Mouse (Mus musculus) thymus, postnatal 14 days (tissue): ENCODE results near the gene Mad1l1.
A peak's percentile ranks its signal among the peaks of the same experiment; 100 is the strongest.

Source experiments
- DNase-seq: peaks from one replicate; pipeline ENCODE4 v3.0.0; 2021

The Mad1l1 gene

DNA sequence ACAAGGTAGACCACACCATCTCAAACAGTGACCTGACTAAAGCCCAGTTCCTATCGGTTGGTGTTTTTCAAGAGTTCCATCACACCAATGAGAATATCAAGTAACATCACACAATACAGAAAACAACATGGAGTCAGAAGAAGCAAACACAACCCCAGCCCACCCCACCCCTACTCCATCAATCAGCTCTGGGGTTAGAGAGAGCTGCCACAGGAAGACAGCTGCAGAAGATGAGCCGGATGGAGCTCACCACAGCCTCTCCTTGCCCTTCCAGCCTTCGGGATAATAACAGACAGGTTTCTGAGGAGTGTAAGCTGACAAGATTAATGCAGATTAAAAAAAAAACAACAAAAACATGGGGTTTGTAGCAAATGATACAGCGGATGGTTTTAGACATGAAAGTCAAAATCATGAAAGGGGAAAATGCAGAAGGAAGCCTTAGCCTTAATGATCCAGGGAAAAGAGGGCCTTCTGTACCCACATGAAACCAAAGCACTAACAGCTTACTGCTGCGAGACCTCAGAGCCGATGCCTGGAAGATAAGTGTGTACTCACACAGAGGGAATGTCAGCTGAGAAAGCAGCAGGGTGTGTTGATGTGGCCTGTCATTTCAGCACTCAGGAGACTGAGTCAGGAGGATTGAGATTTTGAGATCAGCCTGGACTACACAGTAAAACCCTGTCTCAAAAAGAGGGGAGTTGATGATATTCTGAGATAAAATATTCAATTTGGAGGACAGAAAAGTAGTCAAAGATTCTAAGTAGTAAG, 110.8 kb downstream of the Mad1l1 start:
- DNase-seq, result peak; percentile 70

DNA sequence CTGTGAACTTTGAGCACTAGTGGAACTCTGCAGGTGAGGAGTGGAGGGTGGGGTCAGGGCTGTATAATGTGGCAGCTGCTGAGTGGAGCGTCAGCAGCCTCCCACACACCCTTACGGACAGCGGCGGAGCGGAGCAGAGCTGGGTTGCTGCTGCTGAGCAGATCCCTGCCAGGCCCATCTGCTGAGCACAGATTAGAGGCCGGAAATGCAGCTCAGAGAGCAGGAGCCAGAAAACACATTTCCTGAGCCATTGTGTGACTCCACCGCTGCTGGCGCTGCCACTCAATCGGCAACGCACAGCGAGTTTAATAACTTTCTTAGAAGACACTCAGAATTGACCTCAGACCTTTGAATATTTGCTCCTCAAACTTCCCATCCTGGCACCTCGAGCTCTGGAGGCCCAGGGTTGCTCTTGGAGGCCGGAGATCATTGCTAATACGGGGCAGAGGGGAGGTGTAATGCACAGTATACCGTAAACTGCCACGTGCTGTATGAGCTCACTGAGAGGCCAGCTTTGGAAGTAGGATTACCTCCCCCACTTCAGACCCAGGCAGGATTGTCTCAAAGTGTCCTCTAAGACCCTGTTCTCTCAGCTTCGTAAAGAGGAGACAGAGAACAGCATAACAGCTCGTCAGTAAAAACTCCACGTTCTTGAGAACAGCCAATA, 112.5 kb downstream of the Mad1l1 start:
- DNase-seq, result peak; percentile 93

DNA sequence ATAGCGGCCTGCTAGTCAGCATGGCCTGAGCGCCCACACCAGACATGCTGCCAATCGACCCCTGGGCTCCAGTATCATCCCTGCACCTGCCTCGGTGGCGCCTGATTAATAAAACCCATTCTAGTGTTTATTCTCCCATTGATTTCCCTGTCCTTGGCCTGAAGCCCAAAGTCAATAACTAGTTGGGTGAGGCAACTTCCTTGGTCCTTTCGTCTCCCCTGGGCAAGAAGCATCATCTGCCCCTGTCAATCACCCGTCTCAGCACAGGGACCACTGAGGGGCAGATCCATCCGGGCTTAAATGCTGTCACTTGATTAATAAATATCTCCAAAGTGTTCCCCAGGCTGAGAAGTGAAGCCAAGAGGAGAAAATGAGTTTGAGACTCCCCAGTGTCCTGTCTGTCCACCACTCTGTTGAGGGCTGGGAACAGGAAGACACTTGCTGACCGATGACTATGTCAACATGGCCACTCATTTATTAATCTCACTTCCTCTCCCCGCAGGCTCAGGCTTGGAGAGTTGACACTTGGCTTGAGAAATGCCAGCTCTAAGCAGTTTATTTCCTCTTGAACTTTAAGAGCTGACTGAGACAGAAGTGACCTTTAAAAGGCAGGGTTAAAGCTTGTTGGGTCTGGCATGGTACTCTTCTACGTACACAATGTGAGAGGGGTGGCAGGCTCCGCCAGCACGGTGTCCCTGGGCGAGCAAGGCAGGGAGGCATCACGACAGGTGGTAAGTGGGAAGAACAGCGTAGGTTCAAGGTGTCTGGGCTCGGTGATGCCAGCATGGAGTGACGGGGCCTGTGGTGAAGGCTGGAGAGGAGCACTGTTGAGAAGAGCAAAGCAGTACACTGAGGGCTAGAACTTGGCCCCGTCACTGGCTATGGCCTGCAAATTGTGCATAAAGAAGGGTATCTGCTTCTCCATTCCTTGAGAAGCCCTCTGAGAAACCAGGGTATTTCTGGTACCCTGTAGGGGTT, 114.3 kb downstream of the Mad1l1 start:
- DNase-seq, result peak; percentile 37

DNA sequence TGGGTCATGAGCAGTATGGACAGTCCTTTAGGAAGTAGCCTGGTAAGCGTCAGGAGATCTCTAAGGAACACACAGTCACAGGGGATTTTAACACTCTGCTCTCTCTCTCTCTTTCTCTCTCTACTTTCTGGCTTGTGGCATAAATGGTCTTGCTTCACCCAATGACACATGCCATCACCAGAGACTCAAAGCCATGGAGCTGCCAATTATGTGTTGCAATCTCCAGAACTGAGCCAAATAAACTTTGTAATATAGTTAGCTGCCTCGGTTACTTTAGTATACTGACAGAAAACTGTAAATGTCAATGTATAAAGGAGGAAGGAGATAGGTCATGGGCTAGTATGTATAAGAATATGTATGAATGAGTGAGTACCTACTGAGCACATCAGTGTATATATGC, 115.4 kb downstream of the Mad1l1 start:
- DNase-seq, result no peak

DNA sequence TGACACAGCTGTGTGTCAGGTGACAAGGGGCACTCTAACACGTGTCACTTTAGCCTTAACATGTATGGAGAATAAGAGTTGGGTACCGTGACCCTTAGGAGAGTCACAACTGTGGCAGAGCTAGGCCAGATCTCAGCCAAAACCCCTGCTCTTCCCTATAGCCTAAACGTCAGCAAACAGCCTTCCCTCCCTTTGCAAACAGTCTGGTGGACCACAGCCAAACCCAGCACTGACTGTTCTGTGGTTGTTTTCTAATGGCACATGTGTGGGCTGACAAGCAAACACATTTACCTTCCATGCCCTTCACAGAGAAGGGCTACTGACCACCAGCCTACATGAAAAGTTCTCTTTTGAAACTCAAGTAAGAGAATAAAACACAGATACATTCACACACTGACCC, 116.9 kb downstream of the Mad1l1 start:
- DNase-seq, result no peak

DNA sequence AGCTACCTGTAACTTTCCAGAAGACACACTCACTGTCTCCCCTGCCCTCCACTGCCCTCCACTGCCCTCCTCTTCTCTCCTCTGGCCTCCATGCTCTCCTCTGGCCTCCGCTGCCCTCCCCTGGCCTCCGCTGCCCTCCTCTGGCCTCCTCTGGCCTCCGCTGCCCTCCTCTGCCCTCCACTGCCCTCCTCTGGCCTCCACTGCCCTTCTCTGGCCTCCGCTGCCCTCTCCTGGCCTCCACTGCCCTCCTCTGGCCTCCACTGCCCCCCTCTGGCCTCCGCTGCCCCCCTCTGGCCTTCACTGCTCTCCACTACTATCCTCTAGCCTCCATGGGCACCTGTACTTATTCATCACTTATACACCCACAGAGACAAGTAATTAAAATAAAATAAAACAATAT, 117.3 kb downstream of the Mad1l1 start:
- DNase-seq, result no peak

DNA sequence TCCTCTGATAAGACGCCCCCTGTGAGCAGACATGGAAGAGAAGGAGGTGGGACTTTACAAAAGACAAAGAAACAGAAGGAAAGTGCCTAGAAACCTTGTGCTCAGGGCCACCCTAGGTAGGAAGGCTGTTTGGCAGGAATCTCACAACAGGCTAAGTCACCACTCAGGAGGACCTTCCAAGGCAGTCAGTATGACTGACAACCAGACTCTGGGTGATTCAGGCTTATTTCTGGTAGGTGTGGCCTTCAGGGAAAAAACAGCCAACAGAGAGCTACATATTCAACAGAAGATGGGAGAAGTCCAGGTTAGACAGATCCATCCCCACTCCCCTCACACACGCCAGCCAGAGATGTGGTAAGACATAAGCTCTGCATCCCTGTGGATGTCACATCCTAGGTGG, 118.9 kb downstream of the Mad1l1 start:
- DNase-seq, result no peak

DNA sequence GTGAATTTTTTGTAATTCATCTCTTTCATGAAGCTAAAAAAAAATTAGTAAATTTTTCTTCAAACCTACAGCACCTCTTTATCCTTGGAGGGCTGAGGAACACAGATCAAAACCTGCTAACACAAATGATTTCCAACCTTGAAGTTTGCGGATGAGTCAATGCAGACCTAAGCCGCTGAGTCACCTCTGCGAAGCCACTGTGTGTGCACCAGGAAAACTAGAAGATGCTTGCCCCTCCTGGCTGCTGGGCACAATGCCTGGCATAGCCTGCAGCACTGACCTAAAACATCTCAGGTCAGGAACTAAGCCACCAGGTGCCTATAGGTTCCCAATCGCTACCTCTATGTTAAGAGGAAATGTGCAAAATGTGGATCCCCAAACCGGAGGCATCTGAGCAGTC, 119.8 kb downstream of the Mad1l1 start:
- DNase-seq, result no peak

DNA sequence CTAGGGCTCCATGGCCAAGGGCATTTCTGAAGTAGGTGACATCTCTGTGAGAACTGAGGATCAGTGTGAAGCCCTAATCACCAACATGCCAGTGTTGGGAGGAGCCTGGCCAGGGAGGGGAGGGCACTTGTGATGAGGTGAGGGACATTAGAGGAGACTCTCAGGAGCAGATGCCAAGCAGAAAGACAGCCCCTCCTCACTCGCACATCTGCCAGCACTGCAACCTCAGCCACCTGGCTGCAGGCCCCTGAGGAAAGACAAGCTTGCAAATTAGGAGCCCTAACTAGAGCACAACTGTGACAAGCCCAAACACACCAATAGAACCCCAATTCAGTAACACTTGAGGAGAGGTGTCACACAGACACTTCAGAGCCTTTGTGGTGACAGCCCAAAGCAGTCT, 120.2 kb downstream of the Mad1l1 start:
- peak; percentile 74 for DNase-seq

DNA sequence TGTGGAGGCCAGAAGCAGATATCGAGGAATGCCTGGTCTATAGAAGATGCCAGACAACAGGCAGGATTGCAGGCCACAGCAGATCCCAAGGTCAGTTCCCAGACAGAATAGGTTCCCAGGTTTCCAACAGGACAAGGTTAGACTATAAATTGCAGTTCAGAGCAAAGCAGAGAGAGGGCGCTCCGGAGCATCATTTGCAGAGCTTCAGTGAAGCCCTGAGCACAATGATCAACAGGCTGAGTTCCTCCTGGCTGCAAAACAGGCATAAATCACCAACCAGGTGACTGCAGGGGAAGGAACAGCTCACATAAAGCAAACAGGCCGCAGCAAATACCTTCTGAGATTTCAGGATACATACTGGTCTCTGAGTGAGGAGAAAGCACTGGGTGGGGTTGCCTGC, 123.6 kb downstream of the Mad1l1 start:
- peak; percentile 89 for DNase-seq

DNA sequence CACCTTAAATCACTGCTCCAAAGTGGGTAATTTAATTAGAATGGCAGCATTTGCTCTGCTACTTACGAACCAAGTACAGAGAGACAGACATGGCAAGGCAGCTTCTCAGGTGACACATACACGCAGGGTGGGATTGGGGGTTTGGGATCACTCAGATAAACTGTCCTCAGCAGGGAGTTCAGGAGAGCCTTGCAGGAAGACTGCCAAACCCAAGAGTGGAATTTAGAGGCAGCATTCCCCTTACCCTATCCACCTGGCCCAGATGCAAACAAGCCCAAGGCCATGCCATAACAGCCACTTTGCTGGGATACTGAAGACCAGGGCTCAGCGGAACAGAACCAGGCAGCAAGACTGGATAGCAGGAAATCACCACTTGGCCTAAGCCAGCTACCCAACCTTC, 124.9 kb downstream of the Mad1l1 start:
- no peak for DNase-seq

DNA sequence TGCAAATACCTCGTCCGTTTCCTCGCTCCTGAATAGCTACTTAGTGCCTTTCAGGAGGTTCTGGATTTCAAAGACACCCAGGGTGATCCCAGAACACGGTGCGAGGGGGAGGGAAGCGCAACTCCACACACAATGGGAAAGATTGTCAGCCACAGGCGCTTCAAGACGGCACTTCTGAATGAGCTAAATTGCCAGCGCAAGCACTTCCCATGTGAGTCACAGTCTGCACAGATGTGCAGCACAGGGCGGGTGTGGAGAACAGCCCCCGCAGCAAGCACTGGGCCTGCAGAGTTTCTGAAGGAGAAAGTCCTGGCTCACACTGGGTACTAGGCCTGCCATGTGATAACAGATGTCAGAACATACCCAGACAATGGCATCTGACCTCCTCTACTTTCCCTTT, 127.2 kb downstream of the Mad1l1 start:
- DNase-seq, result peak; percentile 41

DNA sequence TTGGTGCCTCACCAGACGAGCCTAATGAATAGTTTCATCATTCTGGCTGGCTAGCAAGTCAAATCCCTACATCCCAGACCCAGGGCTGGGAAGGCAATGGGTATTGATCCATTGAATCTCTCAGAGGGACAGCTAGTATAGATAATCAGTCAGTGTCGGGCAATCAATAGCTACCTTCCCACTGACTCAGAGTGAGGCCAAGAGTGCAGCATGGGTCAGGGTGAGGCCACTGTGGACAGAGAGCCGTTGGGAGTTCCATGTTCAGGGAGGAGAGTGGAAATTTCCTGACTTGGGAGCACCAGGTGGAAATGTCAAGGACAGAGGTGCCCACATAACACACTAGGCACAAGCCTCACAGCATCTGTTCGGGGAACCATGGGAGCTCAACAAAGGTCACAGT, 129.8 kb downstream of the Mad1l1 start:
- no peak for DNase-seq

DNA sequence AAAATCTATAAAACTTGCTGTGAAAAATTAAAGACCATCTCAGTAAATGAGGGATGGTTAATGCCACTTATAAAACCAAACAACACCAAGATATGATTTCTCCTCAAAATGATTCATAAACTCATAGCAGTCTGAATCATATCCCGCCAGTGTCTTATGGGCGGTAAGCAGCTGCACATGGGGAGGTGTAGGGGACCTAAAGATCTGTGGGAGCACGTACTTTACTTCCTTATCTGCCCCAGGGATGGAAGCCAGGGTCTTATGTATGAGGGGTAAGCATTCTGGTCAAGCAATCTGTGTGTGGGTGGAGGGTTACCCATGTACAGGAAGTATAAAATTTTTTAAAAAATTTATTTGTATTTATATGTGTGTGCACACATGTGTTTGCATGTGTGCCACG, 135.0 kb downstream of the Mad1l1 start:
- DNase-seq, result no peak

DNA sequence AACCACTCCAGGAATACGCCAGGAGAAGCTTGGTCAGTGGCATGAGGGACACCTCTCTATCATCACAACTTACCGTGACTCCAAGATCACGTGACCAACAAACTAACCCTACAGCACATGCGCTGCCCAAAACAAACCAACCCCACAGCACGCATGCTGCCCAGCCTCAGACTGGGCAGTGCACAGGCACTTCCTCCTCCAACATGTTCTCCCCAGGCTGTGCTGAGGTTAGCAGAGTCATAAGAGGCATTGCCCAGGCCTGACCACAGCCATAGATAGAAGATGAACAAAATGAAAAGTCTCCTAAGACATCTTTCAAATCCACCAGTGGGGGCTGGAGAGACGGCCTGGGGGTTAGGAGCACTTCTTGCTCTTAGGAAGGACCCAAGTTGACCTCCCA, 135.6 kb downstream of the Mad1l1 start:
- no peak for DNase-seq

DNA sequence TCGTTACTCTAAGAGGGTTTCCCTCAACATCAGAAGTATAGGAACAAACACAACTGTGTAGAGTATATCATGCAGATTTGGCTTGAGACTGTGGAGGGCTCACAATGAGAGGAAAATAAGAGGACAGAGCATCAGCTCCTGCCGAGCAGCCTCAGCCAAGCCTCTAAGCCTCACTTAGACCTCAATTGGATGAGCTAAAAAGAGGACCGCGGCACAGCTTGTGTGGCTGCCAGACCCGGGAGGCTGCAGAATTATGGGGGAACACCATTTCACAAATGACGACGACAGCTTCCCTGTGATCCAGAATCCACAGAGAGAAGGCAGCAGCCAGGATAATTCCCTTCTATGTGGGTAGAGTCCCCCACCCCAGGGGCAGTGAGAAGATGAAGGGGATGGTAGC, 138.0 kb downstream of the Mad1l1 start:
- DNase-seq, result no peak

DNA sequence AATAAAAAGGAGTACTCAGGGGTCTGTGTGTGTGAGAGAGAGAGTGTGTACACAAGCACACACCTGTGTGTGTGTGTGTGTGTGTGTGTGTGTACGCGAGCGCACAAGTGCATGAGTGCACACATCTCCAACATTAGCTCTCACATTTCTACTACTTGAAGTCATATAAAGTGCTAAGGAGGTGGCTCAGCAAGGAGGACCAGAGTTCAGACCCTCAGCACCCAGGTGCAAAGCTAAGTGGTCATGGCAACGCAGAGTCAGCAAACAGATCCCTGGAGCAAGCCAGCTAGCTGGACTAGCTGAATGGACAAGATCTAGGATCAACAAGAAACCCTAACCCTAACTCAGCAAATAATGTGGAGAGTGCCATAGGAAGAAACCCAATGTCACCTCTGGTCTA, 139.0 kb downstream of the Mad1l1 start:
- no peak for DNase-seq

DNA sequence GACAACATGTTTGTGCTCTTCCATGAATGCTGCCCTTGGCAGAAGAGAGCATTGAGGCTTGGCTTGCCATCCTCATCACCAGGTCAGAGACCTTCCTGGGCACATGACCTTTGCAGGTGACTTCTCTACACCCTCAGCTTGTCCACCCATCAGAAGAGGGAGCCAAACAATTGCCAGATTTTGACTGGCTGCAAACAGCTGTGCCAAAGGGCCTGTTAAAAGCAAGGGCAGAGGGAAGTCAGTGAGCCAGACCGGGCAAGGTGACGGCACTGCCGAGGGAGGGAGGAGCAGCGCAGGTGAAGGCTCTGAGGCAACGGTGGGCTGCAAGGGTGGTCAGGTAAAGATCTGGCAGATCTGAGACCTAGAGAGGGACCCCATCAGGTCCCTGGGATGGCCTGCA, 141.3 kb downstream of the Mad1l1 start:
- no peak for DNase-seq

DNA sequence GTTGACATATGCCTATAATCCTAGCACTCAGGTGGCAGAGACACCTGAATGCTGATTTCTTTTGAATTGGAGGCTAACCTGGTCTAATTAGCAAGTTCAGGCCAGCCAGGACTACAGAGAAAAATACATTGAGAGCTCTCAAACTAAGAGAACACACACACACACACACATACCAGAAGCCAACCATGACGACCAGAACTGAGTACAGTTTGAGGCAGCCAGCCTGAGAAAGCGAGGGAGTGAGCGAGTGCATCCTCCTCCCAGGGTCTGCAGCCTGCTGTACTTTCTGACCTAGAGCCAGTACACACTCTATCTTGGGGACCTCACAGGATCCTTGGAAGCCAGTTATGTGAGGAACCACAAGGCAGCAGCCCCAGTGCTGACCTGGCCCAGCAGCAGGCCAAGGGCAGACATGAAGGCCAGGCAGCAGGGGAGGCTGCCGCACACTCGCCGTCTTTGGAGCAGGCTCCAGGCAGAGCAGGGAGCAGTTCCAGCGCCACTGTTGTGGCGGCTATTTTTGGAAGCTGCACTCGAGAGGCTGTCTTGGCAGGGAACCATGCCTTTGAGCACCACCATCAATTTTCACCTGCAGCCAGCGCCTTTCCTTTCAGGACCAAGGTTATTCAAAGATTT, 143.2 kb downstream of the Mad1l1 start:
- DNase-seq, result no peak

DNA sequence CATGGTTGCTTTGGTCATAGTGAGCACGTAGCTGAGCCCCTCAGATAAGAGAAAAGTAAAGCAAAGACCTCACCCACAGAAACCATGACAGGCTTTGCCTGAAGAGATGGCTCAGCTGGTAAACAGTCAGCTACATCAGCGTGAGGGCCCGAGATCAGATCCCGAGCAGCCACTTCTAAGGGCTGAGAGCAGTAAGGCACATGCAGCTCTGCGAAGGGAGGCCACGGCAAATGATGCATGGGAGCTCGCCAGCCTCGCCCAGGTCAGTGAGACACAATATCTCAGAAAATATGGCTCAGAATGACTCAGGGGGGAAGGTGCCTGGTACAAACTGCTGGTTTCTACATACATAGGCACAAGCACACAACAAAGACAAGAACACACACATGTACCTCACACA, 143.8 kb downstream of the Mad1l1 start:
- DNase-seq, result no peak

DNA sequence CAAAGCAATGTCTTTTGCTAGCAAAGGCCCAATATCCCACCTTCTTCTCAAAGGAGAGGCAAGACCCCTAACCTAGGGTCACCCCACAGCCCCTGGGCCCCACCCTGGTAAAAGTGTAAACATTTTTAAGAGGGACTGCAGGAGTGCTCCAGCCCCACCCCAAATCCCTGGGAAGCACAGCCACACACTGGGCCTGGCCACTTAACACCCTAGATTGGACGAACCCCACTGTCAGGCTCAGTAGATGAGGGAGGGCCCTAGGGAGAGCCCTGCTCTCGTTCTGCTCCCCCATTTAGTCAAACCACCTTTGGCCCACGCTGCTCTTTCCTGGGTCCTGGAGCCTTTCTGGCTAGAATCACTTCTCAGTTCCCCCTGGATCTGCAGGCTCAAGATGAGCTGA, 145.0 kb downstream of the Mad1l1 start:
- DNase-seq, result no peak

DNA sequence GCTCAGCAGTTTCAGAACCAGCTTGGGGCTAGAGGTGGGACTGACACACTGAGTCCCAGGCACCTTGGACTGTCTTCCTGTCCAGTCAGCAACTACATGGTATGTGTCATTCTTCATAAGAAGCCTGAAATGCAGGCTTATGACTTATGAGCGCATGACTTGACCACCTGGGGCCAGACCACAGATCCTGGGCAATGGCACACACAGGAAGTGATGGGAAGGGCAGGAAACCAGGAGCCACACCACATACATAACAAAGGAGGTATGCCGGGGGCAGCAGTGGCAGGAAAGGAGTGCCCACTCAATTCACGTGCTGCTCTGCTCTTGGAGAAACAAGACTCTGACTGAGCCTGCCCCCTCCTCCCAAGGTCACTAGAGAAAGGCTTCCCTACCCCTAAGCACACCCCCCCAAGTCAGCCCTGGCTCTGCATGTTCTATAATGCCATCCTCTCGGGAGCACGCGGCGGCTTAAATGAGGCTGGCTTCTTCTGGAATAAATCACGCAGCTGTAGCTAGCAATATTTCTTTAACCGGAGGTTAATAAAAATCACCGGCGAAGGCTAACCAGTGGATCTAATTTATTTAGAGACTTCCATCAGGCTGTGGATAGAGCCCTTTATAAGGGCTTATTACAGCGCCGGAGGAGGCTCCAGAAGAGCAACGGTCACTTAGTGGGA, 146.4 kb downstream of the Mad1l1 start:
- DNase-seq, result no peak

DNA sequence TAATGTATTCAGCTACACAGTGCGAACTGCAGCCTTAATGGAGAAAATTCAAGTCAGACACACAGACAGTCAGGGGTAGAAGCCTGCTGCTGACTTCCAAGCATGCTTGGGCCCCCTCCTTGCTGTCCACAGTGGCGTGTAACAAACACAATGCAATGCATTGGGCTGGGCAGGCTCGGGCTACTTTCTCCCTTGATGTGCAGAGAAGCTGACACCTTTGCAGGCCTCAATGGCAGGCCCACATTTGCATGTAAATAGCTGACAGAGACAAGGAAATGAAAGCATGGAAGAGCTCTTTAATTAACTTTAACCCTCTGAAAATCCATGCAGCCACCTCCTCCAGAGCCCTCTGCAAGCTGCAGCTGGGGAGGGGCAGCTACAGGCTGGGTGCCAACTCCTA, 147.3 kb downstream of the Mad1l1 start:
- no peak for DNase-seq
